Mouse (Mus musculus) lung, postnatal 0 days (tissue): ENCODE measurements at regions not wholly inside any gene's neighbourhood (a gene's known extent, or its start where the extent isn't known, plus 50 kb on each side); places are given as distances from the start of the nearest gene placed in this dataset.

Source experiments
- CTCF ChIP-seq: IDR thresholded peaks from 2 replicates; pipeline ENCODE4 v1.5.1; 2016; ENCODE audit warnings: antibody characterized with exemption, mild to moderate bottlenecking
- EP300 ChIP-seq: IDR thresholded peaks from 2 replicates; pipeline ENCODE4 v1.6.1; 2016; ENCODE audit warnings: antibody characterized with exemption, mild to moderate bottlenecking, control low read depth

- TF ChIP-seq CTCF = no peak
- TF ChIP-seq EP300 = no peak
Measured at GRCm38 (mm10) chr9:47240950-47241349, 242.4 kb downstream of the Gm4791 start.
